Comparison of ENCODE assay signal across 18 mouse cellular contexts in genomic region chr6:99994026-99994425, GRCm38 (mm10).
DNase-seq lines count a peak whose midpoint lies in the region; ATAC-seq and TF ChIP-seq lines count a peak whose summit lies in the region.
"Had no signal": no experiment of that assay in that cellular context is flagged by ENCODE, and none has a peak within 500 bp of the region (broad histone marks: within the 10 kb centered on the region; RNA-seq: fewer than 3 reads in every experiment).

No protein-coding gene starts in this region.

- H3K36me3 ChIP-seq in heart, postnatal 0 days (replicated peaks; ENCODE audit: control insufficient read depth, insufficient read depth, low read length) = no peaks in the 10 kb centered on the region
- H3K36me3 ChIP-seq in midbrain, postnatal 0 days (ENCODE audit: insufficient read depth, low read length) = no peaks in the 10 kb centered on the region
- H3K36me3 ChIP-seq in midbrain, embryonic 11.5 days (ENCODE audit: control insufficient read depth, insufficient read depth, low read length) = no peaks in the 10 kb centered on the region
- H3K36me3 ChIP-seq: forebrain, embryonic 15.5 days; hindbrain, embryonic 12.5 days; lung, embryonic 15.5 days; midbrain, embryonic 12.5 days had no signal

- peaks cover 23% of the 10 kb centered on the region for H3K27me3 ChIP-seq in heart, postnatal 0 days (ENCODE audit: control insufficient read depth, insufficient read depth, low read length)
- H3K27me3 ChIP-seq in midbrain, postnatal 0 days (ENCODE audit: insufficient read depth, low read length) = 0 out of 2 replicates have a peak, but pooled peaks cover 5% of the 10 kb centered on the region
- peaks cover 20% of the 10 kb centered on the region for H3K27me3 ChIP-seq in midbrain, embryonic 11.5 days (ENCODE audit: control insufficient read depth, insufficient read depth, low read length)
- H3K27me3 ChIP-seq: forebrain, embryonic 15.5 days had no signal

- no peak overlapping the region for H3K4me2 ChIP-seq in heart, postnatal 0 days (ENCODE audit: low read depth, low read length)
- H3K4me2 ChIP-seq in midbrain, postnatal 0 days (ENCODE audit: low read depth, low read length, poor library complexity, severe bottlenecking) = no peak overlapping the region
- no peak overlapping the region for H3K4me2 ChIP-seq in midbrain, embryonic 11.5 days
- H3K4me2 ChIP-seq: forebrain, embryonic 15.5 days; heart, embryonic 11.5 days; hindbrain, embryonic 12.5 days; lung, embryonic 15.5 days; midbrain, embryonic 12.5 days had no signal

- H3K4me3 ChIP-seq in heart, postnatal 0 days (ENCODE audit: low read depth, low read length) = no peak overlapping the region
- H3K4me3 ChIP-seq in midbrain, postnatal 0 days (ENCODE audit: low read depth, low read length) = no peak overlapping the region
- no peak overlapping the region for H3K4me3 ChIP-seq in midbrain, embryonic 11.5 days (ENCODE audit: low read depth, low read length)
- H3K4me3 ChIP-seq: erythroblast, embryonic 14.5 days; forebrain, embryonic 15.5 days; hindbrain, embryonic 12.5 days; lung, embryonic 15.5 days; midbrain, embryonic 12.5 days; myocyte had no signal

- WGBS in heart, postnatal 0 days = 14% methylated on average over 3 of the region's 3 CpGs
- WGBS in midbrain, postnatal 0 days = 40% methylated on average over 3 of the region's 3 CpGs
- WGBS in midbrain, embryonic 11.5 days = 83% methylated on average over 3 of the region's 3 CpGs

- no peak for TF ChIP-seq CTCF in heart, postnatal 0 days (IDR thresholded peaks at IDR 0.05; ENCODE audit: low read depth)
- no peak for TF ChIP-seq CTCF in midbrain, postnatal 0 days (IDR thresholded peaks at IDR 0.05)

- no peak overlapping the region for H3K9ac ChIP-seq in heart, postnatal 0 days (replicated peaks; ENCODE audit: low read depth, low read length)
- no peak overlapping the region for H3K9ac ChIP-seq in midbrain, postnatal 0 days (replicated peaks; ENCODE audit: low read length, poor library complexity, severe bottlenecking)
- H3K9ac ChIP-seq in midbrain, embryonic 11.5 days (ENCODE audit: low read length) = no peak overlapping the region
- H3K9ac ChIP-seq: forebrain, embryonic 15.5 days; hindbrain, embryonic 12.5 days; lung, embryonic 15.5 days; midbrain, embryonic 12.5 days had no signal

- peak; percentile 54 for DNase-seq in heart, postnatal 0 days (ENCODE audit: low spot score)
- no peak for DNase-seq in heart, adult 11 months
- DNase-seq in midbrain, postnatal 0 days (ENCODE audit: low spot score) = peak; percentile 27
- no peak for DNase-seq in midbrain, embryonic 11.5 days (ENCODE audit: low spot score, missing footprints)
- DNase-seq in NIH3T3 (ENCODE audit: low read depth) = peak; percentile 34
- DNase-seq in lung, postnatal 14 days = peak; percentile 51
- DNase-seq in ovary, postnatal 36 days (ENCODE audit: low spot score) = no peak
- DNase-seq: liver; right cerebral cortex, postnatal 14 days had no signal

- peak; percentile 49; the same call in 1 of the 2 replicates for ATAC-seq in heart, postnatal 0 days (ENCODE audit: insufficient read depth, low read depth)
- no peak for ATAC-seq in midbrain, postnatal 0 days (ENCODE audit: low FRiP score)
- ATAC-seq in midbrain, embryonic 11.5 days (ENCODE audit: low FRiP score) = no peak
- ATAC-seq: forebrain, embryonic 15.5 days; intestine, postnatal 0 days; Patski had no signal

- H3K27ac ChIP-seq in heart, postnatal 0 days (ENCODE audit: low read depth) = no peak overlapping the region
- H3K27ac ChIP-seq in midbrain, postnatal 0 days (ENCODE audit: low read depth, low read length) = no peak overlapping the region
- no peak overlapping the region for H3K27ac ChIP-seq in midbrain, embryonic 11.5 days (ENCODE audit: low read depth, low read length)
- H3K27ac ChIP-seq: forebrain, embryonic 15.5 days; hindbrain, embryonic 12.5 days; lung, embryonic 15.5 days; midbrain, embryonic 12.5 days had no signal

- H3K9me3 ChIP-seq in heart, postnatal 0 days (replicated peaks; ENCODE audit: control insufficient read depth, low read length) = no peaks in the 10 kb centered on the region
- H3K9me3 ChIP-seq in midbrain, postnatal 0 days (ENCODE audit: low read length) = no peaks in the 10 kb centered on the region
- H3K9me3 ChIP-seq in midbrain, embryonic 11.5 days (ENCODE audit: control insufficient read depth, low read length) = no peaks in the 10 kb centered on the region
- H3K9me3 ChIP-seq: forebrain, embryonic 15.5 days; hindbrain, embryonic 12.5 days; lung, embryonic 15.5 days; midbrain, embryonic 12.5 days had no signal

- no peak for TF ChIP-seq EP300 in heart, postnatal 0 days (IDR thresholded peaks at IDR 0.05; ENCODE audit: low read depth)

- H3K4me1 ChIP-seq in heart, postnatal 0 days (ENCODE audit: control insufficient read depth, insufficient read depth) = peaks cover 25% of the 10 kb centered on the region
- peaks cover 6% of the 10 kb centered on the region for H3K4me1 ChIP-seq in midbrain, postnatal 0 days (ENCODE audit: insufficient read depth, low read length)
- peaks cover 10% of the 10 kb centered on the region for H3K4me1 ChIP-seq in midbrain, embryonic 11.5 days (ENCODE audit: control insufficient read depth, insufficient read depth, low read length)

Comparison
In these comparisons a context has a peak if more than half of its experiments do, and no peak if none do; other contexts are left out.
1. DNase-seq: peak in heart, postnatal 0 days (single experiment), midbrain, postnatal 0 days (single experiment), NIH3T3 (single experiment) and lung, postnatal 14 days (single experiment); none in heart, adult 11 months (single experiment), midbrain, embryonic 11.5 days (single experiment) and ovary, postnatal 36 days (single experiment).